Mouse (Mus musculus): Measurements from ENCODE around the gene March4. TPM values are rescaled to one million over a fixed set of nuclear protein-coding genes. Genes with fewer than 3 reads are reported as not detected.

Gene March4
- total RNA-seq (2014; rRNA removed) = not detected in 2 replicates
- polyA plus RNA-seq (2012; rRNA removed) = not detected in 2 replicates

DNA sequence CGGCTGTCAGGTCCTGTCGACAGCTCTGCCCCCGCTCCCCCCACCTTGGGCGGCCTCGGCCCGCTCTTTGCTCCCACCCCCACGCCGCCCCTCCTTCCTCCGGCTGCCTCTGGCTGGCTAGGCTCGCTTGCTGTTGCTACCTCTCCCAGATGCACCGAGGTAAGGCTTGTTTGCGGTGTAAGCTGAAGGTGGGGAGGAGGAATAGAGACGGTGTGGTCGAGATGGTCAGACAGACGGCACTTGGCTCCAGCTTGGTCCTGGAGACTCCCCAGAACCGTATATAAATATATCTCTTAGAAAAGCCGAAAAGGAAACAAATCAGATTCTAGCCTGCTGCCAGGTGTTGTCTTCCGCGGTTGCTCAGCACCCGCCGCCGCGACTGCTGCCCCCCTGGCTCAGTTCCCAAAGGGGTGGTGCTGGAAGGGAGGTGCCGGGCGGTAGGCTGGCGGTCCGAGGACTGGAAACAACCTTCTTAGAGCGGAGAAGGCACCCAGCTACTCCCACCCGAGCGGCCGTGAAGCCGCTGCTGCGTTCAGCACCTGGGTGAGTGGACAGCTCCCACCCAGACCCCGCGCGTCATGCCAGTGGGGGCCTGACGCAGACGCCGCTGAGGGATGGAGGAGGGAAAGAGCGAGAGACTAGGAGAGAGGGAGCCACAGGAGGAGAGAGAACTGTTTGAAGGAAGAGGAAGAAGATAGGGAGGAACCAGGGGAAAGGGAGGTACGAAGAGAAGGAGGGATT is at the start of gene March4:
March4 (minus strand) TSS at position 320 of the 741 bp plus-strand sequence.
- Histone ChIP-seq H3K27ac (replicated peaks; ENCODE audit: insufficient read depth, low read depth, low read length) (no peak within 1 kb of the TSS), H3K4me1 (ENCODE audit: control insufficient read depth, insufficient read depth, low read length) (no peaks in the 10 kb centered on the region), H3K36me3 (ENCODE audit: control insufficient read depth, insufficient read depth, low read length) (no peaks in the 10 kb centered on the region), H3K4me3 (ENCODE audit: insufficient read depth, low read depth, low read length) (no peak within 1 kb of the TSS), H3K27me3 (ENCODE audit: control insufficient read depth, insufficient read depth, low read length) (peaks cover 12% of the 10 kb centered on the region; the same call in 1 of the 2 replicates), H3K79me2 (ENCODE audit: control insufficient read depth, insufficient read depth, low read length) (no peaks in the 10 kb centered on the region), H3K9ac (ENCODE audit: low read depth, low read length) (no peak within 1 kb of the TSS)
- no peak for DNase-seq (ENCODE audit: extremely low read depth, low read depth, low spot score)
- 2% methylated on average over 41 of the region's 41 CpGs for WGBS
- TF ChIP-seq CTCF (IDR thresholded peaks at IDR 0.05; ENCODE audit: low read depth, low read length) (no peak), POLR2A (IDR thresholded peaks at IDR 0.05; ENCODE audit: extremely low read depth, insufficient read depth, low read length) (no peak)

GRCm38 (mm10) chr1:72585971-72586875 is 49.5 kb upstream of the March4 start:
- Histone ChIP-seq H3K9ac (ENCODE audit: low read depth, low read length) (no peak overlapping the region), H3K4me3 (ENCODE audit: insufficient read depth, low read depth, low read length) (no peak overlapping the region), H3K27ac (replicated peaks; ENCODE audit: insufficient read depth, low read depth, low read length) (no peak overlapping the region), H3K27me3 (ENCODE audit: control insufficient read depth, insufficient read depth, low read length) (no peaks in the 10 kb centered on the region), H3K79me2 (ENCODE audit: control insufficient read depth, insufficient read depth, low read length) (no peaks in the 10 kb centered on the region), H3K4me1 (ENCODE audit: control insufficient read depth, insufficient read depth, low read length) (peaks cover 5% of the 10 kb centered on the region; the same call in 1 of the 2 replicates), H3K36me3 (ENCODE audit: control insufficient read depth, insufficient read depth, low read length) (peaks cover 17% of the 10 kb centered on the region)
- TF ChIP-seq POLR2A (IDR thresholded peaks at IDR 0.05; ENCODE audit: extremely low read depth, insufficient read depth, low read length) (no peak), CTCF (IDR thresholded peaks at IDR 0.05; ENCODE audit: low read depth, low read length) (no peak)
- 93% methylated on average over 17 of the region's 17 CpGs for WGBS
- DNase-seq (ENCODE audit: extremely low read depth, low read depth, low spot score) = no peak

GRCm38 (mm10) chr1:72583906-72584305 is 47.2 kb upstream of the March4 start:
- WGBS = 76% methylated on average over 4 of the region's 4 CpGs
- H3K27ac ChIP-seq (replicated peaks; ENCODE audit: insufficient read depth, low read depth, low read length) = no peak overlapping the region

GRCm38 (mm10) chr1:72582947-72583731 is 46.4 kb upstream of the March4 start, which contains the start of gene Smarcal1:
Gene Smarcal1, plus strand, starts transcription at chr1:72583251.
- WGBS = under 1% methylated on average over 25 of the region's 25 CpGs
- TF ChIP-seq CTCF (IDR thresholded peaks at IDR 0.05; ENCODE audit: low read depth, low read length) = no peak
- 0 out of 2 replicates have a peak, but pooled peaks have one; percentile 13 for TF ChIP-seq POLR2A (IDR thresholded peaks at IDR 0.05; ENCODE audit: extremely low read depth, insufficient read depth, low read length)
- peak; percentile 97 for DNase-seq (ENCODE audit: extremely low read depth, low read depth, low spot score)
- peak within 1 kb of the TSS; percentile 72 for H3K9ac ChIP-seq (ENCODE audit: low read depth, low read length)
- peak within 1 kb of the TSS; percentile 63 for H3K4me3 ChIP-seq (ENCODE audit: insufficient read depth, low read depth, low read length)
- H3K27ac ChIP-seq (replicated peaks; ENCODE audit: insufficient read depth, low read depth, low read length) = peak within 1 kb of the TSS; percentile 58
- no peaks in the 10 kb centered on the region for H3K79me2 ChIP-seq (ENCODE audit: control insufficient read depth, insufficient read depth, low read length)
- H3K36me3 ChIP-seq (ENCODE audit: control insufficient read depth, insufficient read depth, low read length) = peaks cover 13% of the 10 kb centered on the region; the same call in 1 of the 2 replicates
- no peaks in the 10 kb centered on the region for H3K27me3 ChIP-seq (ENCODE audit: control insufficient read depth, insufficient read depth, low read length)
- H3K4me1 ChIP-seq (ENCODE audit: control insufficient read depth, insufficient read depth, low read length) = peaks cover 5% of the 10 kb centered on the region; the same call in 1 of the 2 replicates

More at GRCm38 (mm10) chr1:72583906-72584305, 47.2 kb upstream of the March4 start:
- no peaks in the 10 kb centered on the region for H3K79me2 ChIP-seq (ENCODE audit: control insufficient read depth, insufficient read depth, low read length)
- H3K27me3 ChIP-seq (ENCODE audit: control insufficient read depth, insufficient read depth, low read length) = no peaks in the 10 kb centered on the region
- H3K4me3 ChIP-seq (ENCODE audit: insufficient read depth, low read depth, low read length) = no peak overlapping the region
- peaks cover 5% of the 10 kb centered on the region; the same call in 1 of the 2 replicates for H3K4me1 ChIP-seq (ENCODE audit: control insufficient read depth, insufficient read depth, low read length)
- no peak overlapping the region for H3K9ac ChIP-seq (ENCODE audit: low read depth, low read length)
- no peak for TF ChIP-seq POLR2A (IDR thresholded peaks at IDR 0.05; ENCODE audit: extremely low read depth, insufficient read depth, low read length)
- no peak for TF ChIP-seq CTCF (IDR thresholded peaks at IDR 0.05; ENCODE audit: low read depth, low read length)
- no peak for DNase-seq (ENCODE audit: extremely low read depth, low read depth, low spot score)
- H3K36me3 ChIP-seq (ENCODE audit: control insufficient read depth, insufficient read depth, low read length) = peaks cover 14% of the 10 kb centered on the region; the same call in 1 of the 2 replicates

- H3K27me3 ChIP-seq (ENCODE audit: control insufficient read depth, insufficient read depth, low read length) = no peaks in the 10 kb centered on the region
- H3K79me2 ChIP-seq (ENCODE audit: control insufficient read depth, insufficient read depth, low read length) = no peaks in the 10 kb centered on the region
- 41% methylated on average over 4 of the region's 4 CpGs for WGBS
Measured at GRCm38 (mm10) chr1:72578806-72579205, 42.1 kb upstream of the March4 start.

More at GRCm38 (mm10) chr1:72578806-72579205, 42.1 kb upstream of the March4 start:
- no peaks in the 10 kb centered on the region for H3K36me3 ChIP-seq (ENCODE audit: control insufficient read depth, insufficient read depth, low read length)
- TF ChIP-seq POLR2A (IDR thresholded peaks at IDR 0.05; ENCODE audit: extremely low read depth, insufficient read depth, low read length) = no peak
- TF ChIP-seq CTCF (IDR thresholded peaks at IDR 0.05; ENCODE audit: low read depth, low read length) = no peak
- no peak overlapping the region for H3K27ac ChIP-seq (replicated peaks; ENCODE audit: insufficient read depth, low read depth, low read length)
- DNase-seq (ENCODE audit: extremely low read depth, low read depth, low spot score) = no peak
- no peak overlapping the region for H3K9ac ChIP-seq (ENCODE audit: low read depth, low read length)
- no peak overlapping the region for H3K4me3 ChIP-seq (ENCODE audit: insufficient read depth, low read depth, low read length)
- H3K4me1 ChIP-seq (ENCODE audit: control insufficient read depth, insufficient read depth, low read length) = peaks cover under 1% of the 10 kb centered on the region; the same call in 1 of the 2 replicates
